Mouse (Mus musculus) bone marrow, adult 2 months (tissue): ENCODE data around the gene Itgb6.

ENCODE experiments used
- CTCF ChIP-seq: fragments of 200-500 bp; IDR thresholded peaks from 2 replicates; pipeline ENCODE4 v1.5.1; 2011; ENCODE audit warnings: low read length, control low read depth; ENCODE audit not compliant: control insufficient read depth, insufficient read depth
- POLR2A ChIP-seq: fragments of 200-500 bp; IDR thresholded peaks from 2 replicates; pipeline ENCODE4 v1.6.1; 2011; ENCODE audit warnings: low read depth, mild to moderate bottlenecking, control low read depth, low read length, borderline replicate concordance; ENCODE audit not compliant: control insufficient read depth

DNA sequence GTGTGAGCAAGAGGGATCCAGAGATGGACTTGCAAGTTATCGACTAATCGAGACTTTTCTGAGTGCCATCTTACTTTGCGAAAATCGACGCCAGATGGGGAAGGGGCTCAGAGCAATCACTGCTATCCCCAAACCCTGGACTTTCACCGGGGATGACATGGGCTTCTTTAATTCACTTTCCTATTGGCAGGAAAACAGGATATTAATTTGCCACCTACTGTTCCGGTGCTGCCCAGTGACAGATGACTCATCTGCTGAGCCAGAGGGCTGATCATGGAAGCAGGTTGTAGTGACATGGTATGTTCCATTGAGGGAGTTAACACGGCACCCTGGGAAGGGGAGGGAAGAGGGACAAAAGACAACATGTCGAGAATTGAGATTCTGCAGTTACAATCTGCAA, 33.8 kb upstream of the Itgb6 start:
- no peak for TF ChIP-seq CTCF
- no peak for TF ChIP-seq POLR2A
